Mouse (Mus musculus): ENCODE results near the gene Eppin. TPM values are rescaled to one million over a fixed set of nuclear protein-coding genes. Genes with fewer than 3 reads are reported as not detected.

Eppin gene
- polyA plus RNA-seq, 1 experiment from 2014 or later: not detected

DNA sequence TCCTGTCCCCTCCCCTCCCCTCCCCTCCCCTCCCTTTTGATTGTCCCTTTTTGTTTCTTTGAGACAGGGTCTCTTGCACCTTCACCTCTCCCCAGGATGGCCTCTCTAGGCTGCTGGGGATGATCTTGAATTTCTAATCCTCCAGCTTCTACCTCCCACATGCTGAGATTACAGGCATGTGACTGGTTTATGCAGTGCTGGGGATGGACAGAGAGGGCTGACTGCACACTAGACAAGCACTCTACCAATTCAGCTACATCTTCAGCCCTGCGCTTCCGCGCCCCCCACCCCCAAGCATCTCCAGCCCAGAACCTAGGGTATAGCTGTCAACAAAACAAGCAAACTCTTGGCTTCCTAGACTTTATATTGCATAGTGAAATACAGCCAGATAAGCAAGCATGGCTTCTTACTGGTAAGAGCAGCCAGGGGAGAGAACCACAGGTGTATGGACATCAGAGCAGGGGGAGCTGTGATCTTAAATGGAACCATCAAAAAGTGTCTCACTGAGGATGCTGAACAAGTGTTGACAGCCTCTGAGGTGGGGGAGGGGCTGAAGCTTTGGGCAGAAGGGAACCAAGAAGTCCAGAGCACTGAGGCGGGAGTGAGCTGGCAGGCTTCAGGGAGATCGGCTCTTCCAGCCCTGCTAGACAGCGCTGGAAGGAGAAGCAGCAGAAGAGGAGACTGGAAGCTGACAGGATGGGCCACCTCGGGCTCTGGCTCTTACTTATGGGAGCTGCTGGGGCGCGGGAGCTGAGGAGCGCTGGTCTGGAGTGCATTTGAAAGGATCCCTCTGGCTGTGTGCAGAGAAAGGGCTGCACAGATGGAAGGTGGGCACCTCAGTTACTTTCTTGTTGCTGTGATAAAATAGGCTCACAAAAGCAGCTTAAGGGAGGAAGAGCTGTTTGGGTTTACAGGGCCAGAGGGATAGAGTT lies 43.2 kb downstream of the Eppin start:
- no peaks in the 10 kb centered on the region for H3K36me3 ChIP-seq (ENCODE audit: control insufficient read depth, insufficient read depth)
- no peak overlapping the region for H3K27ac ChIP-seq (ENCODE audit: low read length)
- H3K9me3 ChIP-seq (replicated peaks; ENCODE audit: control insufficient read depth, low read length): no peaks in the 10 kb centered on the region
- H3K4me3 ChIP-seq (ENCODE audit: low read length): no peak overlapping the region
- no peak overlapping the region for H3K4me2 ChIP-seq (ENCODE audit: low read depth, low read length)
- no peak overlapping the region for H3K9ac ChIP-seq (ENCODE audit: low read length)
- WGBS: 24% methylated on average over 10 of the region's 10 CpGs
- peaks cover 10% of the 10 kb centered on the region for H3K27me3 ChIP-seq (ENCODE audit: control insufficient read depth, insufficient read depth, low read length)
- ATAC-seq (replicated peaks; ENCODE audit: extremely low read depth, insufficient read depth, low FRiP score): no peak
- no peaks in the 10 kb centered on the region for H3K4me1 ChIP-seq (ENCODE audit: control insufficient read depth, insufficient read depth, low read length)

DNA sequence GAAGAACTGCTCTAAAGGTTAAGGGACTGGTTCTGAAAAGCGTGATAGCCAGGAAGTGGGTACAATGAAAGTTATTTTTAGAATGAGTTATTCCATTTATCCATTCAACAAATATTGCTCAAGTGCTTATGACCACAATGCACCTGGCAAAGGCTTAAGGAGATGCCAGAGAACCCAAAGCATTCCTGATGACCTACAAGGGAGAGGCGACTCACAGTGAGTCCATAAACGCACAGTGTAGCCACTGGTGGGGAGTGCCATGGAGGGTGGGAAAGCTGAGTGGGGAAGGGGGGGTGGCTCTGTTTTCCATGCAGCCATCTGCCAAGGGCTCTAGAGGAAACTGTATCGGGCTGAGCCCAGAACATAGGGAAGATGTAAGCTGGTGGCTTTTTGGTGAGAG lies 44.1 kb downstream of the Eppin start:
- Histone ChIP-seq H3K27ac (ENCODE audit: low read length) (no peak overlapping the region), H3K27me3 (ENCODE audit: control insufficient read depth, insufficient read depth, low read length) (peaks cover 10% of the 10 kb centered on the region), H3K9ac (ENCODE audit: low read length) (no peak overlapping the region), H3K36me3 (ENCODE audit: control insufficient read depth, insufficient read depth) (no peaks in the 10 kb centered on the region), H3K9me3 (replicated peaks; ENCODE audit: control insufficient read depth, low read length) (no peaks in the 10 kb centered on the region), H3K4me2 (ENCODE audit: low read depth, low read length) (no peak overlapping the region), H3K4me3 (ENCODE audit: low read length) (no peak overlapping the region), H3K4me1 (ENCODE audit: control insufficient read depth, insufficient read depth, low read length) (no peaks in the 10 kb centered on the region)
- WGBS: 33% methylated on average over 4 of the region's 4 CpGs
- ATAC-seq (replicated peaks; ENCODE audit: extremely low read depth, insufficient read depth, low FRiP score): no peak

DNA sequence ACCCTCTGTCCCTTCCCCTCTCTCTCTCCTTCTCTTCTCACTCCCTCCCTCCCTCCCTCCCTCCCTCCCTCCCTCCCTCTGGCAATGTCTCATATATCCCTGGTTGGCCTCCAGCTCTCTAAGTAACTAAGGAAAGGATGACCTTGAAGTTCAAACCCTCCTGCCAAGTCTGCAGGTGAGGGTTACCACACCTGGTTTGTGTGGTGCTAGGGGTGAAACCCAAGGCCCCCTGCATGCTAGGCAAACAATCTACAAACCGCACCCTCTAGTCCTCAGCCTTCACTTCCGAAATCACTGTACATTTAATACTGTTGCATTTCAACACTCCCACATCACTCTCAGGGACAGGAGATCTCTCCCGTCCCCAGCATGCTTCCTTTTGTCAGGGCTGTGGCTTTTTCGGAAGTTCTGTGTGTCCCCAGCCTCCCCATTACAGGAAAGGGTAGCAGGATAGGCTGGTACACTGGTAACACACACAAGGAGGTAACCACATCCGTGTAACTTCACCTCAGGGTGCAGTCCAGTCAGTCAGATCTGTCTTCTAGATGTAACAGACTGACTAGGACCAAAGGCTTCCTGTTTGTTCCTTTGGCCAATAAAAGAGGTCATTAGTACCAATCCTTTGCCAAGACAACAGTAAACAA lies 48.8 kb downstream of the Eppin start:
- no peak for ATAC-seq (replicated peaks; ENCODE audit: extremely low read depth, insufficient read depth, low FRiP score)
- H3K4me3 ChIP-seq (ENCODE audit: low read length): no peak overlapping the region
- WGBS: 37% methylated on average over 5 of the region's 5 CpGs
- H3K9ac ChIP-seq (ENCODE audit: low read length): no peak overlapping the region
- no peaks in the 10 kb centered on the region; the same call in 1 of the 2 replicates for H3K36me3 ChIP-seq (ENCODE audit: control insufficient read depth, insufficient read depth)
- H3K9me3 ChIP-seq (replicated peaks; ENCODE audit: control insufficient read depth, low read length): peaks cover 4% of the 10 kb centered on the region
- H3K4me1 ChIP-seq (ENCODE audit: control insufficient read depth, insufficient read depth, low read length): no peaks in the 10 kb centered on the region
- no peak overlapping the region for H3K4me2 ChIP-seq (ENCODE audit: low read depth, low read length)
- peaks cover 2% of the 10 kb centered on the region; the same call in 1 of the 2 replicates for H3K27me3 ChIP-seq (ENCODE audit: control insufficient read depth, insufficient read depth, low read length)
- no peak overlapping the region for H3K27ac ChIP-seq (ENCODE audit: low read length)

DNA sequence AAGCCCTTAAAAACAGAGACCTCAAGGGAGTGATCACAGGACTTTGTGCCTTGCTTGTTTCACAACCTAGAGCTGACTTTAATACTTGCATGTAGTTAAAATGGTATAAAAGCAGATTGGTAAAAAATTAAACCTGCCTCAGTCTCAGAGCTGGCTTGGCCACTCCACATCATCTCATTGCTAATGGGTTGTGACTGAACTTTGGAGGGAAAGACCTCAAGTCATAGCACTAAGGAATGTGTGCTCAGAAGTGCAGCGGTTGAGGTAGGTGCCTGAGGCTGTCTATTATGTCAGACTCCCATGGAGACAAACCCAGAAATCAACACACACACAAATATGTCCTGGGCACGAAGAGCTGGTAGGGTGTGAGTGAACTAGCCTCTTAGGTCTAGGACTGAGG lies 49.6 kb downstream of the Eppin start:
- 54% methylated on average over 2 of the region's 2 CpGs for WGBS
- Histone ChIP-seq H3K4me3 (ENCODE audit: low read length) (no peak overlapping the region), H3K4me2 (ENCODE audit: low read depth, low read length) (no peak overlapping the region), H3K36me3 (ENCODE audit: control insufficient read depth, insufficient read depth) (no peaks in the 10 kb centered on the region; the same call in 1 of the 2 replicates), H3K9me3 (replicated peaks; ENCODE audit: control insufficient read depth, low read length) (peaks cover 4% of the 10 kb centered on the region), H3K9ac (ENCODE audit: low read length) (no peak overlapping the region), H3K27ac (ENCODE audit: low read length) (no peak overlapping the region), H3K27me3 (ENCODE audit: control insufficient read depth, insufficient read depth, low read length) (peaks cover 2% of the 10 kb centered on the region; the same call in 1 of the 2 replicates), H3K4me1 (ENCODE audit: control insufficient read depth, insufficient read depth, low read length) (no peaks in the 10 kb centered on the region)
- ATAC-seq (replicated peaks; ENCODE audit: extremely low read depth, insufficient read depth, low FRiP score): no peak

DNA sequence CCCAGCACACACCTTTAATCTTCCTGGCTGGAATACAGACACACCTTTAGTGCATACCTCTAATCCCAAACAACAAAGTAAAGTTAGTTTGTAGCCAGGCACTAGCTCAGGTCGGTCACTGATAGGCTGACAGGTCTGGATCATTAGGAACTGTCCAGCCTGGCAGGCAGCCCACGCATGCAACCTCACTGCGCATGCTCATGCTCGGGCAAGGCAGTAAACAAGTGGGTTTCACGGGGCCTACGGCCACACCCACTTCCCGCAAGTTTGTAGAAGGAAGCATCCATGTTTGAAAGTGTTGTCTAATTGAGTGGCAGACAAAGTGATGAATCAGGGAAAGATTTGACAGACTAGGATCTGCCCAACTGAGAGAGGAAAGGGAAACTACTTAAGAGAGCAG lies 50.8 kb downstream of the Eppin start:
- Histone ChIP-seq H3K4me3 (ENCODE audit: low read length) (no peak overlapping the region), H3K9me3 (replicated peaks; ENCODE audit: control insufficient read depth, low read length) (peaks cover 4% of the 10 kb centered on the region), H3K4me2 (ENCODE audit: low read depth, low read length) (no peak overlapping the region), H3K9ac (ENCODE audit: low read length) (no peak overlapping the region), H3K4me1 (ENCODE audit: control insufficient read depth, insufficient read depth, low read length) (no peaks in the 10 kb centered on the region), H3K27ac (ENCODE audit: low read length) (no peak overlapping the region), H3K36me3 (ENCODE audit: control insufficient read depth, insufficient read depth) (no peaks in the 10 kb centered on the region; the same call in 1 of the 2 replicates), H3K27me3 (ENCODE audit: control insufficient read depth, insufficient read depth, low read length) (peaks cover 4% of the 10 kb centered on the region; the same call in 1 of the 2 replicates)
- 82% methylated on average over 7 of the region's 7 CpGs for WGBS
- no peak for ATAC-seq (replicated peaks; ENCODE audit: extremely low read depth, insufficient read depth, low FRiP score)

- peaks cover 4% of the 10 kb centered on the region; the same call in 1 of the 2 replicates for H3K27me3 ChIP-seq (ENCODE audit: control insufficient read depth, insufficient read depth, low read length)
- 62% methylated on average over 5 of the region's 5 CpGs for WGBS
- no peaks in the 10 kb centered on the region; the same call in 1 of the 2 replicates for H3K36me3 ChIP-seq (ENCODE audit: control insufficient read depth, insufficient read depth)
- H3K27ac ChIP-seq (ENCODE audit: low read length): no peak overlapping the region
- no peak for ATAC-seq (replicated peaks; ENCODE audit: extremely low read depth, insufficient read depth, low FRiP score)
- H3K4me1 ChIP-seq (ENCODE audit: control insufficient read depth, insufficient read depth, low read length): no peaks in the 10 kb centered on the region
- H3K9me3 ChIP-seq (replicated peaks; ENCODE audit: control insufficient read depth, low read length): peaks cover 4% of the 10 kb centered on the region
- no peak overlapping the region for H3K4me2 ChIP-seq (ENCODE audit: low read depth, low read length)
- H3K4me3 ChIP-seq (ENCODE audit: low read length): no peak overlapping the region
- H3K9ac ChIP-seq (ENCODE audit: low read length): no peak overlapping the region
Observed at GRCm38 (mm10) chr2:164542132-164542531, 51.3 kb downstream of the Eppin start.

- H3K4me2 ChIP-seq (ENCODE audit: low read depth, low read length): no peak overlapping the region
- H3K36me3 ChIP-seq (ENCODE audit: control insufficient read depth, insufficient read depth): no peaks in the 10 kb centered on the region; the same call in 1 of the 2 replicates
- H3K4me3 ChIP-seq (ENCODE audit: low read length): no peak overlapping the region
- ATAC-seq (replicated peaks; ENCODE audit: extremely low read depth, insufficient read depth, low FRiP score): no peak
- H3K9ac ChIP-seq (ENCODE audit: low read length): no peak overlapping the region
- peaks cover 4% of the 10 kb centered on the region; the same call in 1 of the 2 replicates for H3K27me3 ChIP-seq (ENCODE audit: control insufficient read depth, insufficient read depth, low read length)
- no peaks in the 10 kb centered on the region for H3K4me1 ChIP-seq (ENCODE audit: control insufficient read depth, insufficient read depth, low read length)
- WGBS: 34% methylated on average over 8 of the region's 8 CpGs
- H3K9me3 ChIP-seq (replicated peaks; ENCODE audit: control insufficient read depth, low read length): peaks cover 4% of the 10 kb centered on the region
- no peak overlapping the region for H3K27ac ChIP-seq (ENCODE audit: low read length)
Observed at GRCm38 (mm10) chr2:164540652-164541427, 52.6 kb downstream of the Eppin start.

Measured in heart, embryonic 16.5 days (tissue).